Mouse (Mus musculus): ENCODE data around the gene Fcrla.

The Fcrla gene

GRCm38 (mm10) chr1:170926941-170927340 is 442 bp downstream of the Fcrla start:
- DNase-seq, result no peak

- DNase-seq, result no peak
These were observed 2.9 kb downstream of the Fcrla start for GRCm38 (mm10) chr1:170924485-170924884.

GRCm38 (mm10) chr1:170919308-170919707 is 8.1 kb downstream of the Fcrla start:
- no peak for DNase-seq

GRCm38 (mm10) chr1:170915657-170916056 is 11.7 kb downstream of the Fcrla start:
- DNase-seq, result no peak

GRCm38 (mm10) chr1:170912891-170913615 is 14.3 kb downstream of the Fcrla start, which contains the start of gene Fcrlb:
Gene Fcrlb, minus strand, starts transcription at chr1:170912941.
- DNase-seq, result no peak

- DNase-seq, result no peak
These were observed 15.3 kb downstream of the Fcrla start for GRCm38 (mm10) chr1:170911907-170912660.

- DNase-seq, result peak in 1 of 2 experiments; percentile 14
These were observed 19.0 kb downstream of the Fcrla start for GRCm38 (mm10) chr1:170908341-170908740.

- DNase-seq, result peak; percentile 52 to 66
These were observed 19.8 kb downstream of the Fcrla start for GRCm38 (mm10) chr1:170907456-170908191.

- no peak for DNase-seq
These were observed 20.3 kb downstream of the Fcrla start for GRCm38 (mm10) chr1:170907111-170907455.

GRCm38 (mm10) chr1:170903485-170903884 is 23.9 kb downstream of the Fcrla start:
- DNase-seq, result no peak

- DNase-seq, result peak; percentile 91
These were observed 25.7 kb downstream of the Fcrla start for GRCm38 (mm10) chr1:170901536-170902238.

- DNase-seq, result peak; percentile 47 to 63
These were observed 26.4 kb downstream of the Fcrla start for GRCm38 (mm10) chr1:170900799-170901467.

- DNase-seq, result no peak
These were observed 28.8 kb downstream of the Fcrla start for GRCm38 (mm10) chr1:170898413-170899075.

- DNase-seq, result no peak
These were observed 30.6 kb downstream of the Fcrla start for GRCm38 (mm10) chr1:170896651-170897281.

- no peak for DNase-seq
These were observed 32.5 kb downstream of the Fcrla start for GRCm38 (mm10) chr1:170894603-170895602.

GRCm38 (mm10) chr1:170892279-170892678 is 35.1 kb downstream of the Fcrla start:
- no peak for DNase-seq

- peak; percentile 55 to 57 for DNase-seq
These were observed 35.7 kb downstream of the Fcrla start for GRCm38 (mm10) chr1:170891646-170892045.

- no peak for DNase-seq
These were observed 38.1 kb downstream of the Fcrla start for GRCm38 (mm10) chr1:170889310-170889709.

- DNase-seq, result no peak
These were observed 41.3 kb downstream of the Fcrla start for GRCm38 (mm10) chr1:170886044-170886458.
